Mouse (Mus musculus) kidney, postnatal 0 days (tissue): ENCODE data around the gene 0610009B22Rik. TPM values are rescaled to one million over a fixed set of nuclear protein-coding genes. Genes with fewer than 3 reads are reported as not detected.
"Not testable (repeated sequence)": the region's sequence is repeated elsewhere in the genome, so short reads cannot be mapped to it uniquely, and the experiment has no call there.

ENCODE experiments used
- ATAC-seq: fragments of 200-750 bp; cut with Nextera tagmentation; replicated peaks from 2 replicates; pipeline ENCODE4 v1.8.0; 2017; ENCODE audit warnings: low read depth, moderate number of reproducible peaks, moderate TSS enrichment, moderate library complexity; ENCODE audit not compliant: low FRiP score
- DNase-seq: peaks from one replicate; pipeline ENCODE4 v3.0.0-alpha.2; 2016; ENCODE audit warnings: low spot score
- H3K27ac ChIP-seq: fragments of 300-500 bp; sonication (generic); 2 replicates; pipeline ENCODE4 v1.5.1; 2014; ENCODE audit warnings: mild to moderate bottlenecking
- H3K27me3 ChIP-seq: fragments of 300-500 bp; sonication (generic); 2 replicates; pipeline ENCODE4 v1.6.1; 2014; ENCODE audit warnings: low read length, mixed read lengths; ENCODE audit not compliant: insufficient read depth
- H3K36me3 ChIP-seq: fragments of 300-500 bp; sonication (generic); 2 replicates; pipeline ENCODE4 v1.6.1; 2014; ENCODE audit warnings: low read length, mixed read lengths; ENCODE audit not compliant: insufficient read depth
- H3K4me1 ChIP-seq: fragments of 300-500 bp; sonication (generic); replicated peaks from 2 replicates; pipeline ENCODE4 v1.6.1; 2014; ENCODE audit warnings: antibody characterized with exemption, low read length, mixed read lengths; ENCODE audit not compliant: insufficient read depth
- H3K4me2 ChIP-seq: fragments of 300-500 bp; sonication (generic); 2 replicates; pipeline ENCODE4 v1.6.1; 2014; ENCODE audit warnings: mild to moderate bottlenecking, low read length, moderate library complexity, mixed read lengths
- H3K4me3 ChIP-seq: fragments of 300-500 bp; sonication (generic); replicated peaks from 2 replicates; pipeline ENCODE4 v1.5.1; 2014; ENCODE audit warnings: low read depth, low read length
- H3K9ac ChIP-seq: fragments of 300-500 bp; sonication (generic); 2 replicates; pipeline ENCODE4 v1.6.1; 2014; ENCODE audit warnings: low read depth, low read length
- H3K9me3 ChIP-seq: fragments of 300-500 bp; sonication (generic); replicated peaks from 2 replicates; pipeline ENCODE4 v1.6.1; 2016; ENCODE audit warnings: low read length, inconsistent platforms, mixed read lengths
- CTCF ChIP-seq: IDR thresholded peaks from 2 replicates; pipeline ENCODE4 v1.5.1; 2016; ENCODE audit warnings: antibody characterized with exemption, low read depth, mild to moderate bottlenecking, moderate library complexity
- WGBS: fragments of 180-500 bp; shearing (Covaris S2); extraction: QIAGEN DNeasy Blood & Tissue Kit; methylation state at CpG from one replicate; pipeline ENCODE4 v1.1.7; 2014; 5-methylcytosine and 5-hydroxymethylcytosine counted together
- polyA plus RNA-seq: library from polyadenylated mRNA; unstranded; fragments of >200 nt; fragmentation: Nextera tagmentation; extraction: Ambion mirVana; gene quantifications from 2 replicates; pipeline ENCODE4 v1.2.1, GENCODE M21; 2015

The 0610009B22Rik gene
- polyA plus RNA-seq, 1 experiment from 2014 or later, result 163 TPM

DNA sequence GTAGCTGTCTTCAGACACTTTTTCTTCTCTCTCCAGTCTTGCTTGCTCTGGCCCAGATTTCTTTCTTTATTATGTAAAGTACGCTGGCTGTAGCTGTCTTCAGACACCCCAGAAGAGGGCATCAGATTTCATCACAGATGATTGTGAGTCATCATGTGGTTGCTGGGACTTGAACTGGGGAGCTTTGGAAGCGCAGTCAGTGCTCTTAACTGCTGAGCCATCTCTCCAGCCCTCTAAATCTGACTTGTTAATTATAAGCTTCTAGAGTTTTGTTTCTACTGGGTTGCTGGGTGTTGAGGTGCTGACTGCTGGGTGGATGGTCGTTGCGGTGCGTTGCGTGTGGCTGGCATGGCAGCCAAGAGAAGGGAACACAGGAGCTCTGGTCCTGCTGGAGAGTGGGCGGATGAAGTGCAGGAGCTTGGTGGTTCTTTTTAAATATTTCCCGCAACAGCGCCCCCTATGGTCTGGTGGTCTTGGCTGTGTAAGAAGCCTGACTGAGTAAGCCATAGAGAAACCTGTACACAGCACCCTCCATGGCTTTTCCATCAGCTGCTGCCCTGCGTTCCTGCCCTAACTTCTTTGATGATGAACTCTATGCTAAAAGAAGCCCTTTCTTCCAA lies 14.8 kb upstream of the 0610009B22Rik start:
- 72% methylated on average over 10 of the region's 10 CpGs for WGBS
- TF ChIP-seq CTCF, result peak; percentile 38
- H3K4me2 ChIP-seq, result no peak overlapping the region
- H3K9me3 ChIP-seq, result no peaks in the 10 kb centered on the region
- H3K27me3 ChIP-seq, result no peaks in the 10 kb centered on the region
- H3K4me1 ChIP-seq, result no peaks in the 10 kb centered on the region
- H3K9ac ChIP-seq, result no peak overlapping the region
- no peak for ATAC-seq
- H3K4me3 ChIP-seq, result no peak overlapping the region
- no peak overlapping the region for H3K27ac ChIP-seq
- H3K36me3 ChIP-seq, result peaks cover 39% of the 10 kb centered on the region
- no peak for DNase-seq

DNA sequence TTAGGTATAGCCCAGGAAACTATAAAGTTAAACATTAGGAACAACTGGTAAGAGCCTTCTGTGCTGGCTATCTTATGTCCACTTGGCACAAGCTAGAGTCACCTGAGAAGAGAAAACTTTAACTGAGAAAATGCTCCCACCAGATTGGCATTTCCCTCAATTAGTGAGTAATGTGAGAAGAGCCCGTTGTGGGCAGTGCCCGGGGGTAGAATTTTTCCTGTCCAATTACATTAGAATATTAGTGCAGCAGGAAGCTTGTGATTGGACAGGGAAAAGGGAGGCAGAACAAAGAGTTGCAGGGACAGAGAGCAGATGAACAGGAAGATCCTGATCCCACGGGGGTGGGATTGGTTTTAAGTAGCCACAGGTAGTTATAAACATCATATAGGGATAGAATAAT lies 14.2 kb upstream of the 0610009B22Rik start:
- H3K9ac ChIP-seq, result no peak overlapping the region
- DNase-seq (peak; percentile 72), ATAC-seq (no peak)
- no peaks in the 10 kb centered on the region for H3K4me1 ChIP-seq
- 43% methylated on average over 3 of the region's 3 CpGs for whole genome bisulfite sequencing
- no peaks in the 10 kb centered on the region for H3K9me3 ChIP-seq
- H3K36me3 ChIP-seq, result peaks cover 38% of the 10 kb centered on the region
- H3K4me3 ChIP-seq, result no peak overlapping the region
- H3K4me2 ChIP-seq, result no peak overlapping the region
- no peak overlapping the region for H3K27ac ChIP-seq
- no peaks in the 10 kb centered on the region for H3K27me3 ChIP-seq
- no peak for TF ChIP-seq CTCF

DNA sequence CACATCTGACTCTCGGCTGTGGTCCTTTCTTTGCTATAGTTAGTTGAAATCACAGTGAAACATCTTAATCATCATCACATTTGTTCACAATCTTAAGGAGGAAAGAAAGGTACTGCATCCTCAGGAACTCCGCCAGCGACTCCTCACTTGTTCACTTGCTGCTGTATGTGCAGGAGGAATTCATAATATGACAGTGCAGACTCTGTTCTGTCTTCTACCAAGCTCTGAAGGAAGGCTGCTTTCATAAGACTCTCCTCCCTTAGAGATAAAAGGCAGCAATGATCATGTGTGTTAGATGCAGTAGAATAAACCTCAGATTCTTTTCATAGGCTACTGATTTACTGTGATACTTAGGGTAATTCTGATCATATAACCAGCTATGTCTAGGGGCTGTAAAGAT lies 6.3 kb upstream of the 0610009B22Rik start:
- Histone ChIP-seq H3K27ac (no peak overlapping the region), H3K27me3 (no peaks in the 10 kb centered on the region), H3K4me3 (no peak overlapping the region), H3K36me3 (peaks cover 20% of the 10 kb centered on the region), H3K4me1 (no peaks in the 10 kb centered on the region), H3K4me2 (no peak overlapping the region), H3K9ac (no peak overlapping the region), H3K9me3 (no peaks in the 10 kb centered on the region)
- DNase-seq (no peak), ATAC-seq (no peak)
- TF ChIP-seq CTCF, result no peak
- WGBS, result 97% methylated on average over 3 of the region's 3 CpGs

DNA sequence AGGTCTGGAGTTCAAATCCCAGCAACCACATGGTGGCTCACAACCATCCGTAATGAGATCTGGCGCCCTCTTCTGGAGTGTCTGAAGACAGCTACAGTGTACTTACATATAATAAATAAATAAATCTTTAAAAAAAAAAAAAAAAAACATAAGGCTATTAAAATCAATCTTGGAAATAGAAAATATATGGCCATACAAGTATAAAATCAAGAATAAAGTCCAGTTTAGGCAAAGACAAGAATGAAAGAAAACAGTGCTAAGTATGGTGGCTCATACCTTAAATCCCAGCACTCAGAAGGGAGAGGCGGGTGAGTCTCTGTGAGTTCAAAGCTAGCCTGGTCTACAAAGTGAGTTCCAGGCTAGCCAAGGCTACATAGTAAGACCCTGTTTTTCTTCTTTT lies 1.9 kb upstream of the 0610009B22Rik start:
- not testable (repeated sequence) for H3K9ac ChIP-seq, H3K9me3 ChIP-seq, H3K4me2 ChIP-seq, DNase-seq, H3K27me3 ChIP-seq, H3K36me3 ChIP-seq, H3K27ac ChIP-seq, H3K4me3 ChIP-seq, ATAC-seq
- H3K4me1 ChIP-seq, result peaks cover 12% of the 10 kb centered on the region; the same call in 1 of the 2 replicates
- TF ChIP-seq CTCF, result peak; percentile 16; the same call in 1 of the 2 replicates
- 100% methylated on average over 1 of the region's 3 CpGs for WGBS

DNA sequence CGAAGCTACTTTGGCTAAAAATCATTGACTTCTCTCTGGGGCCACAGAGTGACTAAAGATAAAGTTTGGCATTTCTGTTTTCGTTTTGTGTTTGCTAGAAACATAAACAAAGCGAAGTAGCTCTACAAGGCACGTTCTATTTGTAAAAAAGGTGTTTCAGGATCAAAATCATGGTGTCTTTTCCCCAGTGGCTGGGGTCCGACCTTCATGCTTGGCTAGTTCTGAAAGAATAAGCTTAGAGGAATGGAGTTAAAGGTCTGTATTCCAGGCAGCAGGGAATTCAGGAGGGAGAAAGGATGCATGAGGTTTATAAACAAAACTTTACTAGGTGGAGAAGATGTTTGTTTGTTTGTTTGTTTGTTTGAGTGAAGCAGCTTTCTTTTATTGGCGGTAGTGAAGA lies 669 bp upstream of the 0610009B22Rik start:
- Histone ChIP-seq H3K9me3 (no peaks in the 10 kb centered on the region), H3K27me3 (no peaks in the 10 kb centered on the region), H3K4me2 (peak overlapping the region; percentile 57), H3K27ac (peak overlapping the region; percentile 100), H3K36me3 (0 out of 2 replicates have a peak, but pooled peaks cover 3% of the 10 kb centered on the region), H3K4me3 (peak overlapping the region; percentile 68), H3K4me1 (peaks cover 12% of the 10 kb centered on the region; the same call in 1 of the 2 replicates), H3K9ac (peak overlapping the region; percentile 84; the same call in 1 of the 2 replicates)
- ATAC-seq (no peak), DNase-seq (no peak)
- 25% methylated on average over 6 of the region's 6 CpGs for WGBS
- TF ChIP-seq CTCF, result no peak

DNA sequence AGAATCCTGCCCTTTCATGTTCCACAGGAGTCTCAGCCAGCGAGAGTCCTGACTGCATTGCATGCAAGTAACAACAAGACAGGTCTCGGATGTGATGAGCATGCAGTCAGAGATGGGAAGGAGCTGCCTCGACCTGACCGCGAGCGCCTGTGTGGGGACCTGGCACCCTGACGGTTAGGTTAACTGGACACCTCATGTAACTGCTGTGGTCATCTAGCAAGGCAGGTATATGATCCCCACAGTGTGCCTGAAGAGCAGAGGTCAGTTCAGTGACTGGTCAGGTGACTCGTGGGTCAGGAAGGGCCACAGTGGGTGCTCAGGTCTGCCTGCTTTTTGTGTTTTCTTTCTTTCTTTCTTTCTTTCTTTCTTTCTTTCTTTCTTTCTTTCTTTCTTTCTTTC lies 6.7 kb downstream of the 0610009B22Rik start:
- Histone ChIP-seq H3K9ac (no peak overlapping the region), H3K36me3 (0 out of 2 replicates have a peak, but pooled peaks cover 3% of the 10 kb centered on the region), H3K27me3 (no peaks in the 10 kb centered on the region), H3K4me3 (no peak overlapping the region), H3K4me1 (no peaks in the 10 kb centered on the region), H3K4me2 (no peak overlapping the region), H3K27ac (no peak overlapping the region), H3K9me3 (no peaks in the 10 kb centered on the region)
- 48% methylated on average over 8 of the region's 8 CpGs for WGBS
- ATAC-seq (no peak), DNase-seq (no peak)
- no peak for TF ChIP-seq CTCF
